Mouse (Mus musculus): ENCODE data around the gene Cacna2d3. TPM values are rescaled to one million over a fixed set of nuclear protein-coding genes. Genes with fewer than 3 reads are reported as not detected.

The Cacna2d3 gene
- total and polyA plus RNA-seq, 3 experiments: 0.61 to 0.78 (median 0.70) TPM

- 63% methylated on average over 2 of the region's 2 CpGs for WGBS
- H3K27me3 ChIP-seq (ENCODE audit: control insufficient read depth, insufficient read depth, low read length): no peaks in the 10 kb centered on the region
- H3K9ac ChIP-seq (ENCODE audit: low read depth, low read length): no peak overlapping the region
- no peak for DNase-seq
- no peak overlapping the region for H3K27ac ChIP-seq
- no peak overlapping the region for H3K4me3 ChIP-seq
- no peaks in the 10 kb centered on the region for H3K36me3 ChIP-seq (ENCODE audit: control insufficient read depth, insufficient read depth, low read length)
- no peaks in the 10 kb centered on the region for H3K79me2 ChIP-seq (replicated peaks; ENCODE audit: control insufficient read depth, insufficient read depth, low read length)
- no peaks in the 10 kb centered on the region for H3K4me1 ChIP-seq (ENCODE audit: control insufficient read depth, insufficient read depth, low read length)
- intact Hi-C loops (cut with DNase I): no loop called here
- no peak for TF ChIP-seq CTCF (IDR thresholded peaks at IDR 0.05)
- TF ChIP-seq POLR2A (IDR thresholded peaks at IDR 0.05; ENCODE audit: insufficient read depth, low read depth, low read length): no peak
- TF ChIP-seq EP300 (IDR thresholded peaks at IDR 0.05; ENCODE audit: insufficient read depth, low read depth, low read length): no peak
These were observed 549.5 kb downstream of the Cacna2d3 start for GRCm38 (mm10) chr14:29172207-29172606.

GRCm38 (mm10) chr14:29164653-29165030 lies 557.0 kb downstream of the Cacna2d3 start:
- no peak for TF ChIP-seq EP300 (IDR thresholded peaks at IDR 0.05; ENCODE audit: insufficient read depth, low read depth, low read length)
- TF ChIP-seq POLR2A (IDR thresholded peaks at IDR 0.05; ENCODE audit: insufficient read depth, low read depth, low read length): no peak
- no peak for TF ChIP-seq CTCF (IDR thresholded peaks at IDR 0.05)

GRCm38 (mm10) chr14:29163998-29164652 lies 557.5 kb downstream of the Cacna2d3 start:
- TF ChIP-seq POLR2A (IDR thresholded peaks at IDR 0.05; ENCODE audit: insufficient read depth, low read depth, low read length) (no peak), CTCF (IDR thresholded peaks at IDR 0.05) (no peak), EP300 (IDR thresholded peaks at IDR 0.05; ENCODE audit: insufficient read depth, low read depth, low read length) (no peak)
- H3K36me3 ChIP-seq (ENCODE audit: control insufficient read depth, insufficient read depth, low read length): no peaks in the 10 kb centered on the region
- H3K4me1 ChIP-seq (ENCODE audit: control insufficient read depth, insufficient read depth, low read length): no peaks in the 10 kb centered on the region
- DNase-seq: no peak
- H3K79me2 ChIP-seq (replicated peaks; ENCODE audit: control insufficient read depth, insufficient read depth, low read length): no peaks in the 10 kb centered on the region
- intact Hi-C loops (cut with DNase I): no loop called here
- WGBS: 68% methylated on average over 4 of the region's 4 CpGs
- no peaks in the 10 kb centered on the region for H3K27me3 ChIP-seq (ENCODE audit: control insufficient read depth, insufficient read depth, low read length)
- H3K4me3 ChIP-seq: no peak overlapping the region
- no peak overlapping the region for H3K9ac ChIP-seq (ENCODE audit: low read depth, low read length)
- no peak overlapping the region for H3K27ac ChIP-seq

More at GRCm38 (mm10) chr14:29164653-29165030, 557.0 kb downstream of the Cacna2d3 start:
- Histone ChIP-seq H3K79me2 (replicated peaks; ENCODE audit: control insufficient read depth, insufficient read depth, low read length) (no peaks in the 10 kb centered on the region), H3K27ac (no peak overlapping the region), H3K4me3 (no peak overlapping the region), H3K4me1 (ENCODE audit: control insufficient read depth, insufficient read depth, low read length) (no peaks in the 10 kb centered on the region), H3K36me3 (ENCODE audit: control insufficient read depth, insufficient read depth, low read length) (no peaks in the 10 kb centered on the region), H3K9ac (ENCODE audit: low read depth, low read length) (no peak overlapping the region), H3K27me3 (ENCODE audit: control insufficient read depth, insufficient read depth, low read length) (no peaks in the 10 kb centered on the region)
- intact Hi-C loops (cut with DNase I): no loop called here
- no peak for DNase-seq
- WGBS: 71% methylated on average over 6 of the region's 6 CpGs

- no peaks in the 10 kb centered on the region for H3K4me1 ChIP-seq (ENCODE audit: control insufficient read depth, insufficient read depth, low read length)
- intact Hi-C loops (cut with DNase I): no loop called here
- no peak for DNase-seq
- TF ChIP-seq CTCF (IDR thresholded peaks at IDR 0.05) (no peak), EP300 (IDR thresholded peaks at IDR 0.05; ENCODE audit: insufficient read depth, low read depth, low read length) (no peak), POLR2A (IDR thresholded peaks at IDR 0.05; ENCODE audit: insufficient read depth, low read depth, low read length) (no peak)
- H3K27ac ChIP-seq: no peak overlapping the region
- no peaks in the 10 kb centered on the region for H3K36me3 ChIP-seq (ENCODE audit: control insufficient read depth, insufficient read depth, low read length)
- no peak overlapping the region for H3K9ac ChIP-seq (ENCODE audit: low read depth, low read length)
- H3K79me2 ChIP-seq (replicated peaks; ENCODE audit: control insufficient read depth, insufficient read depth, low read length): no peaks in the 10 kb centered on the region
- no peak overlapping the region for H3K4me3 ChIP-seq
- 61% methylated on average over 3 of the region's 3 CpGs for WGBS
- no peaks in the 10 kb centered on the region for H3K27me3 ChIP-seq (ENCODE audit: control insufficient read depth, insufficient read depth, low read length)
These were observed 561.9 kb downstream of the Cacna2d3 start for GRCm38 (mm10) chr14:29159803-29160202.

- Histone ChIP-seq H3K36me3 (ENCODE audit: control insufficient read depth, insufficient read depth, low read length) (no peaks in the 10 kb centered on the region), H3K4me1 (ENCODE audit: control insufficient read depth, insufficient read depth, low read length) (no peaks in the 10 kb centered on the region), H3K4me3 (no peak overlapping the region), H3K79me2 (replicated peaks; ENCODE audit: control insufficient read depth, insufficient read depth, low read length) (no peaks in the 10 kb centered on the region), H3K27me3 (ENCODE audit: control insufficient read depth, insufficient read depth, low read length) (no peaks in the 10 kb centered on the region), H3K9ac (ENCODE audit: low read depth, low read length) (no peak overlapping the region), H3K27ac (no peak overlapping the region)
- WGBS: 73% methylated on average over 5 of the region's 5 CpGs
- TF ChIP-seq POLR2A (IDR thresholded peaks at IDR 0.05; ENCODE audit: insufficient read depth, low read depth, low read length) (no peak), EP300 (IDR thresholded peaks at IDR 0.05; ENCODE audit: insufficient read depth, low read depth, low read length) (no peak), CTCF (IDR thresholded peaks at IDR 0.05) (no peak)
- intact Hi-C loops (cut with DNase I): no loop called here
- no peak for DNase-seq
These were observed 564.6 kb downstream of the Cacna2d3 start for GRCm38 (mm10) chr14:29157096-29157495.

GRCm38 (mm10) chr14:29144184-29144583 lies 577.5 kb downstream of the Cacna2d3 start:
- Histone ChIP-seq H3K27ac (no peak overlapping the region), H3K27me3 (ENCODE audit: control insufficient read depth, insufficient read depth, low read length) (no peaks in the 10 kb centered on the region), H3K79me2 (replicated peaks; ENCODE audit: control insufficient read depth, insufficient read depth, low read length) (no peaks in the 10 kb centered on the region), H3K36me3 (ENCODE audit: control insufficient read depth, insufficient read depth, low read length) (no peaks in the 10 kb centered on the region), H3K9ac (ENCODE audit: low read depth, low read length) (no peak overlapping the region), H3K4me1 (ENCODE audit: control insufficient read depth, insufficient read depth, low read length) (no peaks in the 10 kb centered on the region), H3K4me3 (no peak overlapping the region)
- TF ChIP-seq CTCF (IDR thresholded peaks at IDR 0.05) (no peak), EP300 (IDR thresholded peaks at IDR 0.05; ENCODE audit: insufficient read depth, low read depth, low read length) (no peak), POLR2A (IDR thresholded peaks at IDR 0.05; ENCODE audit: insufficient read depth, low read depth, low read length) (no peak)
- no peak for DNase-seq
- 60% methylated on average over 2 of the region's 2 CpGs for WGBS
- intact Hi-C loops (cut with DNase I): no loop called here
